Mouse (Mus musculus): ENCODE measurements around the gene Gm11554.
"Not testable (repeated sequence)": the region's sequence is repeated elsewhere in the genome, so short reads cannot be mapped to it uniquely, and the experiment has no call there.

DNA sequence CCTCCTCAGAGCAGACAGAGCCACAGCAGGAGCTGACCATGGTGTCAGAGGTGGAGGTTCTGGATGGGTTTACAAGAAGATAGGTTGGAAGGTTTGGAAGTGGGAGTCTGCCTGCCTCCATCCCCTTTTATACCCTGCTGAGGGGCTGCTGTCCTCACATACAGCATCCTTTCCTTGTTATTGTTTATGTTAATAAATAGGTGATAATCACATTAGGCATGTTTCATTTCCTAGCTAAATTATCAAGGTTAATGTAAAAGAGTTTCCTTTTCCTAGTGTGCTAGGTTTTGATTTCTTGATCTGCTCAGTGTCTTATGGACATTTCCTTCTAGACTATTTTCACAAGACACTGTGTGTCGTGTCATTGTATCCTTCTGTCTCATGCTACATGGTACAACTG is at the start of gene Gm11554:
- not testable (repeated sequence) for TF ChIP-seq CTCF (conservative IDR thresholded peaks at IDR 0.05; ENCODE audit: low read length); POU5F1 (IDR thresholded peaks at IDR 0.05; ENCODE audit: borderline replicate concordance, low read length); NANOG (IDR thresholded peaks at IDR 0.05; ENCODE audit: borderline replicate concordance, low read length)

Data from E14TG2a.4 (cell line).